Mouse (Mus musculus): ENCODE data around the gene Hecw2.

The Hecw2 gene

DNA sequence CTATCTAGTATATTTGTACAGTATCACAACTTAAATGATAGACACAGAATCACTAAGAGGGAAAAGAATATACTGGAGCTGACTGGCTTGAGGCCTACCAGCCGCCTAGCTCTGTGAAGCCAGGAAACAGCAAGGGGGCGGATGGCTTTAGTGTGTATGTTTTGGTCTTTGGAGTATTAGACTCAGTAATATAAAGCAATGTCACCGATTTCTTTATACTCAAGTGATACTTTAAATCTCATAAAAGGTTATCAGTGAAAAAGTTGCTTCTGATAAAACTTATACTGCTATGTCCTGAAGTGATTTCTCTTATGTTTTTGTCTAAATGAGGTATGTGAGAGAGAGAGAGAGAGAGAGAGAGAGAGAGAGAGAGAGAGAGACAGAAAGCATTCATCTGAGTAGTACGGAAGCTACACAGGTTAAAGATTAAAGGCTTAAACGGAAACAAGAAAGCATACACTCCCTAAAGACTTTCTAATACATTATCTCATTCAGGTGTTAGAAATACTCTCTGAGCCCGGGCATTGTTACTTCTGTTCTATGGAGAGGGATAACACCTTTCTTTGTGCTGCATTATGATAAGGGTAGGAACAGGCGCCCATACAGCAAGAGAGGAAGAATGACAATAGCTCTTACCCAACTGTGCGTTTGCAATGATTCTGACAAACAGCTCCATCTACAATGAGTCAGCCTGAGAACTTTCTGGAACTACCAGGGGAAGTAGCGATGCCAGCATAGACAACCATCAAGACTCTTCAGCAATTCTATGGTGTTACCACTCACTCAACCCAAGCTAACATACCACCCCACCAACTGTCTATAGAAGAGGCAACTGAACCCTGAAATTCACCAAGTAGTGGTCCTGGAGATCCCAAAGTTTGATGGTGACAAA lies 370.3 kb downstream of the Hecw2 start:
- no peak for DNase-seq

DNA sequence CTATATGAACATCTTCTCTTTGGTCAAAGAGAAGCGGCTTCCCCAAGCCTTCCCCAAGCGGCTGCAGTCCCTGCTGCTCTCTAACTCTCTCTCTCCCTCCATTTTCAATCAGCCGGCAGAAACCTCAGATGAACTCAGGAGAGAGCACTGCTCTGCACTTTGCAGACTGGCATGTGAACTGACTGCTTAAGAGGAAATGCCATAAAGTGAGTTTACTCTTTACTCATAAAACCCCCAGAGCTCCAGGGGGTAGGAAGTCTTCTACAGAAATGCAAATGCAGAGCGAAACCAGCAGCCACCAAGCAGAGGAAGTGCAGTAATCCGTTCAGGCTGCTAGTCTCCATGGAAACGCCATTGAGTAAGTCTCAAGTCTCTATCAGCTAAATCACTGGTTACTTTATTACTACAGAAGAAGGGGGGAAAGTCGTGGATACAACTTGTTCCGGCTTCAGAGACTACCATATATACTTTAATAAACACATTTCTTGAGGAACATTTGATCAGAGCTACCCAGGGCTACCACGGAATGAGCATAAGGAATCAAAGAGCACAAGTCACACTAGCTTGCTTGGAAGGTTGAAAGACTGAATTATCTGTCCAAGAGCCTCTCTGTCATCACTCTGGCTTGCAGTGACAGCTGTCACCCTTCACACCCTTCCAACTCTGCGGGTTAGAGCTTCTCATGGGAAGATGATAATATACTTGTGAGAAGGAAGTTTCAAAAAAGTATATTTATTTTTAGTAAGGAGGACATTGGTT lies 371.1 kb downstream of the Hecw2 start:
- DNase-seq: no peak

GRCm38 (mm10) chr1:53821983-53822382 lies 373.0 kb downstream of the Hecw2 start:
- DNase-seq: no peak

DNA sequence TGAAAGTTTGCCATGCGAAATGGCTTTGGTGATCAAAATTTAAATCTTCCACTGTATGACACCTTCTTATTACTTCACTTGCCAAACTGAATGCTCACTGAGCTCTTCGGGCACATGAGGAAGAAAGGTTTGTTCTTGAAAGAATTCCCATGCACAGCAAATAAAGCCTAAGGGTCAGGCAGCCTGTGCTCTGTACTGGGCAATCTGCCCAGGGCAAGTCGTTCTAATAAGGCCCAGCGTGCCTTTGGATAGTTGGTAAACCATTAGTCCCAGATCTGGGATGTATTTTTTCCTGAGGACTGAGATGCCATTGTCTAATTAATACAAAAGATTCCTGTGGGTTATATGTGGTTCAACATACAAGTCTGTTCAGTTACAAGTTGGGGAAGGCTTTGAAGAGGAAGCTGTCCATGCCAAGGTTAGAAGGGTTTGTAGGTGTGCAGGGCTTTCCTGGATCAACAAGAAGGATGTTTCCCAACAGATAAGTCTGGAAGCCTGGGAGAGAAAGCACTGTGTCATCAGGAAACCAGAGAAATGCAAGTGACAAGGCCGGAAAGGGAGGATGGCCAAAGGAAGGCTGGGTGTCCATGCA lies 374.8 kb downstream of the Hecw2 start:
- DNase-seq: no peak

- no peak for DNase-seq
Observed at GRCm38 (mm10) chr1:53818072-53818862, 376.7 kb downstream of the Hecw2 start.

DNA sequence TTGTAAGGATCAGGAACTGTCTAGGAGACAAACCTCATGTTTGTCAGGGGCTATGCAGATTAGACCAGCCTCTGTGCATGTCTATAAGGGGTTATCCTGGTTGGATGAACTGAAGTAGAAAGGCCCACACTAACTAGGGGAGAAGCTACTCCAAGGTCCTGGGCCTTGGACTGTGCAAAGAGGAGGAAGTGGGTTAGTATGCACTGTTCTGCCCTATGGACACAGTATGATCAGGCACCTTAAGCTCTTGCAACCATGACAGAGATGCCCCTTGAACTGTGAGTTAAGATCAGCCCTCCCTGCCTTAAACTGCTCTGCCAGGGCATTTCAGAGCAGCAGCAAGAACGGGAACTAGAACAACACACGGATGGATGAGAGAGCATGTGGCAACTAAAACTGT lies 378.6 kb downstream of the Hecw2 start:
- no peak for DNase-seq

- DNase-seq: no peak
Observed at GRCm38 (mm10) chr1:53814077-53814705, 380.8 kb downstream of the Hecw2 start.

- DNase-seq: no peak
Observed at GRCm38 (mm10) chr1:53811919-53812318, 383.0 kb downstream of the Hecw2 start.

DNA sequence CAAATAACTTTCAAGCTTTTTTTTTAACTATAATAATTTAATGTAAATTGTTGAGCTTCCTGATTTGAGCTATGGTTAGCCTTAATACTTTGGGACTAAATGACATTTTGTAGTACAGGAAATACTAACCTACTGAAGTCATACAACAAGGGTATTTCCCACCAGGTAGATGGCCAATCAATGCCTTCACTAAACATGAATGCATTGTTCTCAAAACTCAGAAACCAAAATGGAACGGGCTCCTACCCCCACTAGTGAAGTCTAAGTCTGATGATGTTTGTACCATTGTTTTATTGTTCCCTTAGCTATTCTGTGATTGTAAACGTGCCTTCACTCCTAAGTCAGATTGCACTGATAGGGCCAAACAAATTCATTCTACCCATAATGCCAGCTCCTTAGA lies 386.7 kb downstream of the Hecw2 start:
- no peak for DNase-seq

DNA sequence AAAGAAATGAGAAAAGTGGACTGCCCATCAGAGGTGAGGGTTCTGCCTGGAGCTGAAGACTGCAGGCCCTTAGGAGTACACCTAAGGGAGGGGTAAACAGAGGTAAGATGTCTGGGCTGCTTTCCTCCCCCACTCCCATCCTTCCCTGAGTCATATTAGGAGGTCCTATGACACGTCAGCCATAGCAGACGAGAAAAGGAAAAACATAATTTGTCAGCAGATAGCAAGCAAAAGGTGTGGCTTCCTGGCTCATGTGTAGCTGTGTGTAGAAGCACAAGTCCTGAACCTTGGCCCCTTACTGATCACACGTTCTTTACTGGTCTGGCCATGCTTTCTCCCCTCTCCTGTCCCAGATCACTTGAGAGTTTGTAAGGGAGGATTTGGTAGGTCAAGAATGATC lies 397.2 kb downstream of the Hecw2 start:
- no peak for DNase-seq

GRCm38 (mm10) chr1:53797074-53797473 lies 397.9 kb downstream of the Hecw2 start:
- DNase-seq: no peak

- no peak for DNase-seq
Observed at GRCm38 (mm10) chr1:53796271-53796670, 398.7 kb downstream of the Hecw2 start.

DNA sequence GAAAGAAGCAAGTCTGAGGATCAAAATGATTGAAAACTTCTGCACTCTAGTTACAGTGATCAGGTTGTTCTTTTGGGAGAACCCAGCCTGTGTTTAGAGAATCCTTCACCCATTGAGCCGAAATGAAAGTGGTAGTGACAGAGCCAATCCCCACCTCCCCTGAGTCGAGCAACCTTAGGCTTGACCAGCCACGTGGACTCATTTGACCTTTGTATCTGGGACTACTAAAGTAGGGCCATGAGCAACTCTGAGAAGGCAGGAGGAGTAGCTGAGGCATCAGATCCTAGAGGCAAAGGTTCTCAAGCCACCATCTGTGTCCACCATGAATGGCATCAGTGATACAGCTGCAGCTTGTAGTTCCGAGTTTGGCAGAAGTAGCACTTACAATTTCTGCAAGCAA lies 399.4 kb downstream of the Hecw2 start:
- no peak for DNase-seq

DNA sequence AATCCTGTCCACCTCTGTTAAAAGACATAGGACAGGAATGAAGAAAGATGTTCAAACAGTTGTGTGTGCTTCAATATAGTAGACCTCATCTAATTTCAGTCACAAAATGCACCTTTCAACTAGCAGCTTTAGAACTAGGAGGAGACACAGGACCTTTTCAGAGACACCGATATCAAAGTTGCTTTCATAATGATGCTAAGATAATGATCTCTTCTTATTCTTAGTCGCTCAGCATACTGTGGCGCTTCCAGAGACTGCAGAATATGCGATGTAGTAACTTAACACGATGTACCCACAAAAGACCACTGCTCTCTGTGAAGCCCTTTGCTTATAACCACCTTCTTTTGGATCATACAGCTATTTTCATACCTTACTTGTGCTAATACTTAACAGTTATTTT lies 399.9 kb downstream of the Hecw2 start:
- DNase-seq: no peak

GRCm38 (mm10) chr1:53794279-53794678 lies 400.7 kb downstream of the Hecw2 start:
- no peak for DNase-seq

- no peak for DNase-seq
Observed at GRCm38 (mm10) chr1:53791343-53791742, 403.6 kb downstream of the Hecw2 start.

- DNase-seq: peak; percentile 66 to 81
Observed at GRCm38 (mm10) chr1:53784721-53785418, 410.1 kb downstream of the Hecw2 start, which contains the start of gene Stk17b. Gene Stk17b, minus strand, starts transcription at chr1:53785224.

- peak; percentile 10 to 12 for DNase-seq
Observed at GRCm38 (mm10) chr1:53784291-53784720, 410.7 kb downstream of the Hecw2 start.

GRCm38 (mm10) chr1:53782956-53783355 lies 412.0 kb downstream of the Hecw2 start:
- DNase-seq: no peak

- DNase-seq: no peak
Observed at GRCm38 (mm10) chr1:53782079-53782478, 412.9 kb downstream of the Hecw2 start.

- no peak for DNase-seq
Observed at GRCm38 (mm10) chr1:53781311-53781710, 413.7 kb downstream of the Hecw2 start.
